Mouse (Mus musculus) forebrain, embryonic 11.5 days (tissue): ENCODE results near the gene Nucks1. TPM values are rescaled to one million over a fixed set of nuclear protein-coding genes. Genes with fewer than 3 reads are reported as not detected.

Experiments used
- ATAC-seq: fragments of 200-750 bp; cut with Nextera tagmentation; replicated peaks from 2 replicates; pipeline ENCODE4 v1.8.0; 2017; ENCODE audit warnings: moderate TSS enrichment; ENCODE audit not compliant: low FRiP score
- DNase-seq: peaks from one replicate; pipeline ENCODE4 v3.0.0-alpha.2; 2017; ENCODE audit warnings: low spot score
- H3K27ac ChIP-seq: fragments of 300-500 bp; sonication (generic); 2 replicates; pipeline ENCODE4 v1.5.1; 2014; ENCODE audit warnings: low read depth, low read length
- H3K27me3 ChIP-seq: fragments of 300-500 bp; sonication (generic); 2 replicates; pipeline ENCODE4 v1.6.1; 2014; ENCODE audit warnings: mild to moderate bottlenecking, low read length, mixed read lengths; ENCODE audit not compliant: control insufficient read depth, insufficient read depth
- H3K36me3 ChIP-seq: fragments of 300-500 bp; sonication (generic); 2 replicates; pipeline ENCODE4 v1.6.1; 2014; ENCODE audit warnings: mild to moderate bottlenecking, low read length, moderate library complexity, mixed read lengths; ENCODE audit not compliant: control insufficient read depth, insufficient read depth
- H3K4me1 ChIP-seq: fragments of 300-500 bp; sonication (generic); replicated peaks from 2 replicates; pipeline ENCODE4 v1.6.1; 2014; ENCODE audit warnings: low read length, mixed read lengths; ENCODE audit not compliant: control insufficient read depth, insufficient read depth
- H3K4me2 ChIP-seq: fragments of 300-500 bp; sonication (generic); 2 replicates; pipeline ENCODE4 v1.6.1; 2014; ENCODE audit warnings: low read depth, mild to moderate bottlenecking, low read length, moderate library complexity, mixed read lengths; ENCODE audit not compliant: severe bottlenecking
- H3K4me3 ChIP-seq: fragments of 300-500 bp; sonication (generic); 2 replicates; pipeline ENCODE4 v1.5.1; 2014; ENCODE audit warnings: low read depth, low read length
- H3K9ac ChIP-seq: fragments of 300-500 bp; sonication (generic); 2 replicates; pipeline ENCODE4 v1.6.1; 2014; ENCODE audit warnings: low read length
- H3K9me3 ChIP-seq: fragments of 300-500 bp; sonication (generic); 2 replicates; pipeline ENCODE4 v1.6.1; 2016; ENCODE audit warnings: low read length, mixed read lengths; ENCODE audit not compliant: control insufficient read depth
- WGBS: fragments of 180-500 bp; shearing (Covaris S2); extraction: QIAGEN DNeasy Blood & Tissue Kit; methylation state at CpG from one replicate; pipeline ENCODE4 v1.1.7; 2014; 5-methylcytosine and 5-hydroxymethylcytosine counted together
- polyA plus RNA-seq: library from polyadenylated mRNA; unstranded; fragments of >200 nt; fragmentation: Nextera tagmentation; extraction: Ambion mirVana; gene quantifications from 2 replicates; pipeline ENCODE4 v1.2.1, GENCODE M21; 2014

Gene Nucks1
- polyA plus RNA-seq, 1 experiment from 2014 or later, result 69.7 TPM

DNA sequence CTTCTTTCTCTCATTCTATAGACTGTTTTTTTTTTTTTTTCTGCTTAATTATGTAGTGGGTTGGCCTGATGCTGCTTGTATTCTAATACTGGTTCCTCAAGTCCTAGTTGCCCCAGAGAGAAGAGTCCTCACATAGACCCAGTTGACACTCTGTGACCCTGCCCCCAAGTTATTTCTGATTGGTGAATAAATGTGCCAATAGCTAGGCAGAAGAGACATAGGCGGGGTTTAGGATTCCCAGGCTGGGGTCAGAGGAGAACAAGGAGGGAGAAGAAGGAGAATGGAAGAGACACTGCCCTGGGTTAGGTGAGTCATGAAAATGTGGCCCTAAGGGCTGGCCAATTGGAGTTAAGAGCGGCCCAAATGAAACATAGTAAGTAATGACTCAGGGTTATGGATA, 30.5 kb upstream of the Nucks1 start:
- Histone ChIP-seq H3K36me3 (no peaks in the 10 kb centered on the region), H3K27me3 (no peaks in the 10 kb centered on the region), H3K4me2 (no peak overlapping the region), H3K4me3 (no peak overlapping the region), H3K27ac (no peak overlapping the region), H3K9me3 (no peaks in the 10 kb centered on the region), H3K9ac (no peak overlapping the region), H3K4me1 (no peaks in the 10 kb centered on the region)
- 71% methylated on average over 2 of the region's 2 CpGs for WGBS
- DNase-seq, result no peak
- ATAC-seq, result no peak

GRCm38 (mm10) chr1:131882787-131883186, 27.5 kb upstream of the Nucks1 start:
- H3K4me2 ChIP-seq, result no peak overlapping the region

GRCm38 (mm10) chr1:131886173-131886572, 24.2 kb upstream of the Nucks1 start:
- Histone ChIP-seq H3K4me2 (no peak overlapping the region), H3K4me1 (no peaks in the 10 kb centered on the region), H3K27ac (no peak overlapping the region), H3K27me3 (no peaks in the 10 kb centered on the region), H3K4me3 (no peak overlapping the region), H3K36me3 (no peaks in the 10 kb centered on the region), H3K9ac (no peak overlapping the region), H3K9me3 (no peaks in the 10 kb centered on the region)
- no peak for ATAC-seq
- no peak for DNase-seq
- WGBS, result 57% methylated on average over 2 of the region's 2 CpGs

More at GRCm38 (mm10) chr1:131882787-131883186, 27.5 kb upstream of the Nucks1 start:
- H3K4me3 ChIP-seq, result no peak overlapping the region
- H3K27ac ChIP-seq, result no peak overlapping the region
- H3K4me1 ChIP-seq, result no peaks in the 10 kb centered on the region
- H3K36me3 ChIP-seq, result no peaks in the 10 kb centered on the region
- DNase-seq (no peak), ATAC-seq (no peak)
- H3K27me3 ChIP-seq, result no peaks in the 10 kb centered on the region
- WGBS, result 70% methylated on average over 2 of the region's 2 CpGs
- no peak overlapping the region for H3K9ac ChIP-seq
- no peaks in the 10 kb centered on the region for H3K9me3 ChIP-seq

DNA sequence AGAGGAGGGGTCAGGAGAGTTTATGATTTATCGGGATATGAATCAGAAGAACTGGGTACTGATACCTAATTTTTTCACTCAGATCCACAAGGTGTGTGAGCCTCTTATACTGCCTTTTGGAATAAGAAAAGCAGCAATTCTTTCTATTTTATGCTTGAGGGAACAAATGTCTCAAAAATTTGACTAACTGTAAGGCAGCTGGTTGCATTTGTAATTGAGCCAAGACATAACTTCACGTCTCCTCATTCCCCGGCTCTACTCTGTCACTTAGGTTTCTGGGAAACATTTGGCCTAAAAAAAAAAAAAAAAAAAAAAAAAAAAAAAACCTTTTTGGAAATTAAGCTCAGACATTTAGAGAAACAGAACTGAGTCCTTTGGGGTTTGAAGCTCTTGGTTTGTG, 23.7 kb upstream of the Nucks1 start:
- ATAC-seq (no peak), DNase-seq (no peak)
- Histone ChIP-seq H3K27me3 (no peaks in the 10 kb centered on the region), H3K36me3 (no peaks in the 10 kb centered on the region), H3K27ac (no peak overlapping the region), H3K4me3 (no peak overlapping the region), H3K9me3 (no peaks in the 10 kb centered on the region), H3K4me2 (no peak overlapping the region), H3K9ac (no peak overlapping the region), H3K4me1 (no peaks in the 10 kb centered on the region)
- 85% methylated on average over 3 of the region's 3 CpGs for WGBS

- Histone ChIP-seq H3K4me1 (no peaks in the 10 kb centered on the region), H3K27me3 (no peaks in the 10 kb centered on the region), H3K36me3 (no peaks in the 10 kb centered on the region), H3K4me2 (no peak overlapping the region), H3K9ac (no peak overlapping the region), H3K9me3 (no peaks in the 10 kb centered on the region), H3K4me3 (no peak overlapping the region), H3K27ac (no peak overlapping the region)
- DNase-seq (no peak), ATAC-seq (no peak)
- WGBS, result 79% methylated on average over 6 of the region's 6 CpGs
Observed at GRCm38 (mm10) chr1:131890043-131890658, 20.2 kb upstream of the Nucks1 start.

DNA sequence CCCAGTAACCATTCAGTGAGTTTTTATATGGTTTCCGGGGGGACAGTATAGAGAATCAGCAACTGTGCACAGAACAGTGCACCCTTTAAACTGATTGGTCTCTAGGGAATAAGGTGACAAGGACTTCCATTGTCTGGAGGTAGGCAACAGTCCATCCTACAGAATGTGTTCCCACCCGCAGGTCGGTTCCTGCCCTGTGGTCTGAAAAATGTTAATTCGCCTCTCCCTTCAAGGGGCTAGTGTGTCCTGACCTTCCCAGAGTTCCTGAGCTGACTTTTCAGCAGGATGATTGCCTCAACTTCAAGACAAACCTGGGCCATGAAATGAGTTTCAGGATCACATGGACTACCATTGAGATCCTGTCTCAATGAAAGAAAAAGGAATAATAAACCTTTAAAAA, 18.9 kb upstream of the Nucks1 start:
- Histone ChIP-seq H3K4me2 (no peak overlapping the region), H3K4me3 (no peak overlapping the region), H3K9ac (no peak overlapping the region), H3K36me3 (no peaks in the 10 kb centered on the region), H3K9me3 (no peaks in the 10 kb centered on the region), H3K4me1 (no peaks in the 10 kb centered on the region), H3K27me3 (no peaks in the 10 kb centered on the region), H3K27ac (no peak overlapping the region)
- DNase-seq (no peak), ATAC-seq (no peak)
- 66% methylated on average over 4 of the region's 4 CpGs for WGBS

- WGBS, result 92% methylated on average over 4 of the region's 4 CpGs
- Histone ChIP-seq H3K4me3 (no peak overlapping the region), H3K4me2 (no peak overlapping the region), H3K27me3 (no peaks in the 10 kb centered on the region), H3K4me1 (no peaks in the 10 kb centered on the region), H3K27ac (no peak overlapping the region), H3K36me3 (no peaks in the 10 kb centered on the region), H3K9me3 (no peaks in the 10 kb centered on the region), H3K9ac (no peak overlapping the region)
- ATAC-seq, result no peak
- no peak for DNase-seq
Observed at GRCm38 (mm10) chr1:131902679-131903078, 7.7 kb upstream of the Nucks1 start.

GRCm38 (mm10) chr1:131903251-131903650, 7.1 kb upstream of the Nucks1 start:
- Histone ChIP-seq H3K4me1 (no peaks in the 10 kb centered on the region), H3K9ac (no peak overlapping the region), H3K4me3 (no peak overlapping the region), H3K9me3 (no peaks in the 10 kb centered on the region), H3K36me3 (no peaks in the 10 kb centered on the region), H3K4me2 (no peak overlapping the region), H3K27me3 (no peaks in the 10 kb centered on the region), H3K27ac (no peak overlapping the region)
- DNase-seq (no peak), ATAC-seq (no peak)
- 90% methylated on average over 7 of the region's 7 CpGs for WGBS

DNA sequence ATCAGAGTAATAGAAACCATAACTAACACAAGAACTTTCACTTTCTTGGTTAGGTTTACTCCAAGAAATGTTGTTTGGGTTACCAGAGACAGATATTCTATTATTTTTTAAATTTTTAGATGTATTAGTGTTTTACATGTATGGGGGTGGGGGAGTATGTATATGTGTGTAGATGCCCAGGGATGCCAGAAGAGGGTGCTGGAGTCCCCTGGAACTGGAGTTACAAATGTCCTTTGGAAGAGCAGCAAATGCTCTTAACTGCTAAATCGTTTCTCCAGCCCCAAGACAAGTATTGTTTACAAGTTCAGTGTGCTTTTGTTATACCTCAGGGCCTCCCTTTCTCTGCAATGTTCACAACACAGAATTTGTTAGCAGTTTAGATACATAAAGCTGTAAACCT, 4.8 kb upstream of the Nucks1 start:
- Histone ChIP-seq H3K9ac (no peak overlapping the region), H3K4me3 (no peak overlapping the region), H3K4me1 (no peaks in the 10 kb centered on the region), H3K4me2 (no peak overlapping the region), H3K27me3 (no peaks in the 10 kb centered on the region), H3K9me3 (no peaks in the 10 kb centered on the region), H3K36me3 (no peaks in the 10 kb centered on the region), H3K27ac (no peak overlapping the region)
- WGBS, result 12% methylated on average over 1 of the region's 1 CpGs
- ATAC-seq (no peak), DNase-seq (no peak)
